Mouse (Mus musculus): ENCODE measurements around the gene Nckap5. TPM values are rescaled to one million over a fixed set of nuclear protein-coding genes. Genes with fewer than 3 reads are reported as not detected.

Nckap5 gene
- total and polyA plus RNA-seq, 2 experiments from 2014 or later = 6.6 to 10.2 TPM

GRCm38 (mm10) chr1:126616964-126617363 lies 213.6 kb downstream of the Nckap5 start:
- ATAC-seq (no peak), DNase-seq (ENCODE audit: low spot score) (no peak)
- no peak overlapping the region for H3K9ac ChIP-seq (replicated peaks; ENCODE audit: low read length)
- H3K4me1 ChIP-seq (ENCODE audit: insufficient read depth, low read length) = no peaks in the 10 kb centered on the region
- no peak overlapping the region for H3K27ac ChIP-seq
- H3K4me2 ChIP-seq (ENCODE audit: low read depth, low read length) = no peak overlapping the region
- no peaks in the 10 kb centered on the region for H3K36me3 ChIP-seq (ENCODE audit: insufficient read depth, low read length)
- 85% methylated on average over 5 of the region's 5 CpGs for WGBS
- TF ChIP-seq CTCF (IDR thresholded peaks at IDR 0.05; ENCODE audit: low read depth) = no peak
- H3K27me3 ChIP-seq (ENCODE audit: insufficient read depth, low read length) = no peaks in the 10 kb centered on the region
- H3K4me3 ChIP-seq (ENCODE audit: low read length) = no peak overlapping the region
- H3K9me3 ChIP-seq (ENCODE audit: low read length) = no peaks in the 10 kb centered on the region

GRCm38 (mm10) chr1:126612916-126613315 lies 217.7 kb downstream of the Nckap5 start:
- Histone ChIP-seq H3K9ac (replicated peaks; ENCODE audit: low read length) (no peak overlapping the region), H3K4me3 (ENCODE audit: low read length) (no peak overlapping the region), H3K27me3 (ENCODE audit: insufficient read depth, low read length) (no peaks in the 10 kb centered on the region), H3K4me1 (ENCODE audit: insufficient read depth, low read length) (no peaks in the 10 kb centered on the region), H3K9me3 (ENCODE audit: low read length) (no peaks in the 10 kb centered on the region), H3K36me3 (ENCODE audit: insufficient read depth, low read length) (no peaks in the 10 kb centered on the region), H3K27ac (no peak overlapping the region), H3K4me2 (ENCODE audit: low read depth, low read length) (no peak overlapping the region)
- WGBS = 82% methylated on average over 4 of the region's 4 CpGs
- no peak for TF ChIP-seq CTCF (IDR thresholded peaks at IDR 0.05; ENCODE audit: low read depth)
- DNase-seq (ENCODE audit: low spot score) = no peak
- ATAC-seq = no peak

- ATAC-seq = no peak
- Histone ChIP-seq H3K27ac (no peak overlapping the region), H3K4me3 (ENCODE audit: low read length) (no peak overlapping the region), H3K36me3 (ENCODE audit: insufficient read depth, low read length) (no peaks in the 10 kb centered on the region), H3K9me3 (ENCODE audit: low read length) (no peaks in the 10 kb centered on the region), H3K27me3 (ENCODE audit: insufficient read depth, low read length) (no peaks in the 10 kb centered on the region), H3K4me1 (ENCODE audit: insufficient read depth, low read length) (no peaks in the 10 kb centered on the region), H3K9ac (replicated peaks; ENCODE audit: low read length) (no peak overlapping the region), H3K4me2 (ENCODE audit: low read depth, low read length) (no peak overlapping the region)
- no peak for DNase-seq (ENCODE audit: low spot score)
- TF ChIP-seq CTCF (IDR thresholded peaks at IDR 0.05; ENCODE audit: low read depth) = no peak
- WGBS = 88% methylated on average over 4 of the region's 4 CpGs
Measured at GRCm38 (mm10) chr1:126608586-126608985, 222.0 kb downstream of the Nckap5 start.

GRCm38 (mm10) chr1:126606189-126607080 lies 224.2 kb downstream of the Nckap5 start:
- WGBS = 41% methylated on average over 14 of the region's 14 CpGs
- no peak overlapping the region for H3K27ac ChIP-seq
- no peak overlapping the region for H3K4me3 ChIP-seq (ENCODE audit: low read length)
- H3K9ac ChIP-seq (replicated peaks; ENCODE audit: low read length) = no peak overlapping the region
- H3K9me3 ChIP-seq (ENCODE audit: low read length) = no peaks in the 10 kb centered on the region
- no peak for TF ChIP-seq CTCF (IDR thresholded peaks at IDR 0.05; ENCODE audit: low read depth)
- no peak for ATAC-seq
- DNase-seq (ENCODE audit: low spot score) = peak; percentile 17
- no peaks in the 10 kb centered on the region for H3K36me3 ChIP-seq (ENCODE audit: insufficient read depth, low read length)
- no peaks in the 10 kb centered on the region for H3K27me3 ChIP-seq (ENCODE audit: insufficient read depth, low read length)
- H3K4me2 ChIP-seq (ENCODE audit: low read depth, low read length) = no peak overlapping the region
- no peaks in the 10 kb centered on the region for H3K4me1 ChIP-seq (ENCODE audit: insufficient read depth, low read length)

GRCm38 (mm10) chr1:126604551-126604950 lies 226.0 kb downstream of the Nckap5 start:
- Histone ChIP-seq H3K4me2 (ENCODE audit: low read depth, low read length) (no peak overlapping the region), H3K4me1 (ENCODE audit: insufficient read depth, low read length) (no peaks in the 10 kb centered on the region), H3K9ac (replicated peaks; ENCODE audit: low read length) (no peak overlapping the region), H3K27ac (no peak overlapping the region), H3K36me3 (ENCODE audit: insufficient read depth, low read length) (no peaks in the 10 kb centered on the region), H3K4me3 (ENCODE audit: low read length) (no peak overlapping the region), H3K27me3 (ENCODE audit: insufficient read depth, low read length) (no peaks in the 10 kb centered on the region), H3K9me3 (ENCODE audit: low read length) (no peaks in the 10 kb centered on the region)
- TF ChIP-seq CTCF (IDR thresholded peaks at IDR 0.05; ENCODE audit: low read depth) = no peak
- ATAC-seq (no peak), DNase-seq (ENCODE audit: low spot score) (no peak)
- WGBS = 77% methylated on average over 9 of the region's 9 CpGs

GRCm38 (mm10) chr1:126603771-126604515 lies 226.7 kb downstream of the Nckap5 start:
- ATAC-seq (no peak), DNase-seq (ENCODE audit: low spot score) (no peak)
- no peaks in the 10 kb centered on the region for H3K9me3 ChIP-seq (ENCODE audit: low read length)
- no peak overlapping the region for H3K4me2 ChIP-seq (ENCODE audit: low read depth, low read length)
- no peaks in the 10 kb centered on the region for H3K4me1 ChIP-seq (ENCODE audit: insufficient read depth, low read length)
- H3K27ac ChIP-seq = no peak overlapping the region
- TF ChIP-seq CTCF (IDR thresholded peaks at IDR 0.05; ENCODE audit: low read depth) = no peak
- H3K9ac ChIP-seq (replicated peaks; ENCODE audit: low read length) = no peak overlapping the region
- H3K27me3 ChIP-seq (ENCODE audit: insufficient read depth, low read length) = no peaks in the 10 kb centered on the region
- H3K4me3 ChIP-seq (ENCODE audit: low read length) = no peak overlapping the region
- H3K36me3 ChIP-seq (ENCODE audit: insufficient read depth, low read length) = no peaks in the 10 kb centered on the region
- 88% methylated on average over 7 of the region's 7 CpGs for WGBS

Measured in hindbrain, postnatal 0 days (tissue).